Mouse (Mus musculus) limb, embryonic 11.5 days (tissue): ENCODE data around the gene Morn1. TPM values are rescaled to one million over a fixed set of nuclear protein-coding genes. Genes with fewer than 3 reads are reported as not detected.

Experiments used
- polyA plus RNA-seq: library from polyadenylated mRNA; unstranded; fragments of >200 nt; fragmentation: Nextera tagmentation; extraction: Ambion mirVana; gene quantifications from 2 replicates; pipeline ENCODE4 v1.2.1, GENCODE M21; 2014

Gene Morn1
- polyA plus RNA-seq, 1 experiment from 2014 or later = 3.5 TPM

Other genes starting within 250 kb of the Morn1 start
- 0.10 and 0.32 TPM in 2 replicates for gene Ttc34, start 249.1 kb upstream of the Morn1 start, polyA plus RNA-seq
- not detected in 2 replicates for gene Mmel1, start 217.0 kb upstream of the Morn1 start, polyA plus RNA-seq
- 37.4 and 41.9 TPM in 2 replicates for gene Fam213b, start 187.4 kb upstream of the Morn1 start, polyA plus RNA-seq
- 0.77 and 1.3 TPM in 2 replicates for gene Tnfrsf14, start 158.0 kb upstream of the Morn1 start, polyA plus RNA-seq
- gene Hes5, start 125.7 kb upstream of the Morn1 start, polyA plus RNA-seq = 0.49 and 0.60 TPM in 2 replicates
- gene Pank4, start 122.5 kb upstream of the Morn1 start, polyA plus RNA-seq = 50.0 and 51.4 TPM in 2 replicates
- gene Plch2, start 29.8 kb upstream of the Morn1 start, polyA plus RNA-seq = 1.0 and 1.2 TPM in 2 replicates
- gene Pex10, start 19.6 kb upstream of the Morn1 start, polyA plus RNA-seq = 6.5 and 8.5 TPM in 2 replicates
- 137 and 149 TPM in 2 replicates for gene Rer1, start 195 bp upstream of the Morn1 start, polyA plus RNA-seq
- gene Ski, start 136.0 kb downstream of the Morn1 start, polyA plus RNA-seq = 17.7 and 17.8 TPM in 2 replicates
- 103 and 104 TPM in 2 replicates for gene Faap20, start 163.2 kb downstream of the Morn1 start, polyA plus RNA-seq